Mouse (Mus musculus) midbrain, embryonic 12.5 days (tissue): ENCODE measurements around the gene Znhit3. TPM values are rescaled to one million over a fixed set of nuclear protein-coding genes. Genes with fewer than 3 reads are reported as not detected.

ENCODE experiments used
- ATAC-seq: fragments of 200-750 bp; cut with Nextera tagmentation; 2 replicates; pipeline ENCODE4 v1.8.0; 2017; ENCODE audit warnings: low read depth, moderate TSS enrichment, moderate library complexity; ENCODE audit not compliant: low FRiP score
- H3K27ac ChIP-seq: fragments of 300-500 bp; sonication (generic); replicated peaks from 2 replicates; pipeline ENCODE4 v1.5.1; 2016; ENCODE audit warnings: mild to moderate bottlenecking
- H3K27me3 ChIP-seq: fragments of 300-500 bp; sonication (generic); 2 replicates; pipeline ENCODE4 v1.6.1; 2016; ENCODE audit warnings: mild to moderate bottlenecking
- H3K36me3 ChIP-seq: fragments of 300-500 bp; sonication (generic); 2 replicates; pipeline ENCODE4 v1.6.1; 2016
- H3K4me1 ChIP-seq: fragments of 300-500 bp; sonication (generic); 2 replicates; pipeline ENCODE4 v1.6.1; 2016
- H3K4me2 ChIP-seq: fragments of 300-500 bp; sonication (generic); replicated peaks from 2 replicates; pipeline ENCODE4 v1.6.1; 2016; ENCODE audit warnings: mild to moderate bottlenecking, moderate library complexity
- H3K4me3 ChIP-seq: fragments of 300-500 bp; sonication (generic); 2 replicates; pipeline ENCODE4 v1.5.1; 2016; ENCODE audit warnings: mild to moderate bottlenecking
- H3K9ac ChIP-seq: fragments of 300-500 bp; sonication (generic); replicated peaks from 2 replicates; pipeline ENCODE4 v1.6.1; 2016; ENCODE audit warnings: mild to moderate bottlenecking, moderate library complexity
- H3K9me3 ChIP-seq: fragments of 300-500 bp; sonication (generic); 2 replicates; pipeline ENCODE4 v1.6.1; 2016; ENCODE audit warnings: mild to moderate bottlenecking
- WGBS: fragments of 180-500 bp; shearing (Covaris S2); methylation state at CpG from one replicate; pipeline ENCODE4 v1.1.7; 2016; 5-methylcytosine and 5-hydroxymethylcytosine counted together
- polyA plus RNA-seq: library from polyadenylated mRNA; unstranded; fragments of >200 nt; fragmentation: Nextera tagmentation; extraction: Ambion mirVana; gene quantifications from 2 replicates; pipeline ENCODE4 v1.2.1, GENCODE M21; 2016

Gene Znhit3
- polyA plus RNA-seq, 1 experiment from 2014 or later = 62.4 TPM

DNA sequence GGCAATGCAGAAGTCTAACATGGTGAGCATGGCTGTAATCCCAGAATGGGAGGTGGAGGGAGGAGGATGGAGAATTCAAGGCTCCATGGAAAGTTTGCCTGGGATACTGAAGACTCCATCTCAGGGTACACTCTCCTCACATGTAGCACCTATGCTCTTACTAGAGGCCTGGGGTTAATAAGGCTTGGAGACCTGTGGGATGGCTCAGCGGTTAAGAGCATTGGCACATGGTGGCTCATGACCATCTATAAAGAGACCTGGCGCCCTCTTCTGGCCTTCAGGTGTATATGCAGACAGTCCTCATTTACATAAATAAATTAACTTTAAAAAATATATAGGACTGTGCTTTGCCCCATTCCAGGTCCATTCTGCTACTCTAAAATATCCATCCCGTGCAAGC is 3.1 kb upstream of the Znhit3 start:
- Histone ChIP-seq H3K9ac (no peak overlapping the region), H3K4me3 (no peak overlapping the region), H3K36me3 (0 out of 2 replicates have a peak, but pooled peaks cover 2% of the 10 kb centered on the region), H3K4me2 (no peak overlapping the region), H3K4me1 (peaks cover 26% of the 10 kb centered on the region), H3K9me3 (no peaks in the 10 kb centered on the region), H3K27me3 (no peaks in the 10 kb centered on the region), H3K27ac (no peak overlapping the region)
- 43% methylated on average over 3 of the region's 3 CpGs for WGBS
- no peak for ATAC-seq

GRCm38 (mm10) chr11:84918425-84918824 is 2.3 kb upstream of the Znhit3 start:
- Histone ChIP-seq H3K9me3 (no peaks in the 10 kb centered on the region), H3K27me3 (no peaks in the 10 kb centered on the region), H3K9ac (no peak overlapping the region), H3K27ac (no peak overlapping the region), H3K4me1 (peaks cover 26% of the 10 kb centered on the region), H3K4me2 (peak overlapping the region; percentile 38), H3K36me3 (peaks cover 10% of the 10 kb centered on the region), H3K4me3 (no peak overlapping the region)
- WGBS = 8% methylated on average over 16 of the region's 16 CpGs
- ATAC-seq = 0 out of 2 replicates have a peak, but pooled peaks have one; percentile 62

- peak overlapping the region; percentile 86; the same call in 1 of the 2 replicates for H3K9ac ChIP-seq
- H3K36me3 ChIP-seq = peaks cover 25% of the 10 kb centered on the region
- no peak for ATAC-seq
- peaks cover 26% of the 10 kb centered on the region for H3K4me1 ChIP-seq
- peak overlapping the region; percentile 97 for H3K4me3 ChIP-seq
- H3K9me3 ChIP-seq = no peaks in the 10 kb centered on the region
- WGBS = 61% methylated on average over 7 of the region's 7 CpGs
- no peaks in the 10 kb centered on the region for H3K27me3 ChIP-seq
- H3K27ac ChIP-seq = no peak overlapping the region
- peak overlapping the region; percentile 90 for H3K4me2 ChIP-seq
Measured at GRCm38 (mm10) chr11:84916703-84917300, 636 bp upstream of the Znhit3 start.

DNA sequence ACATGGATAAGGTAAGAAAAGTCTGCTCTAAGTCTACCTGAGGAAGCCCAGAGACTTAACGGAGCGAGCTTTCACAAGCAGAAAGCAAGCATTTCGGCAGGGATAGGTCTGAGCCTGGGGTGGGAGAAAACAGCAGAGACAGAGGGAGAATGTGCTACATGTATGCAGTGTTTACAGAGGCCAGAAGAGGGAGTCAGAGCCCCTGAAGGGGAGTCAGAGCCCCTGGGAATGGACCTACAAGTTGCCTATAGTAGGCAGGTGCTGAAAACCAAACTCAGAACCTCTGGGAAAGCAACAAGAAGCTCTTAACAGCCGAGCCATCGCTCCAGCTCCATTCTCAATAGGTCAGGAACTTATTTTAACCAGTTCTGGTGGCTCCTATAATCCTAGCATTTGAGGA is 1.5 kb downstream of the Znhit3 start:
- peaks cover 26% of the 10 kb centered on the region for H3K4me1 ChIP-seq
- WGBS = 83% methylated on average over 5 of the region's 5 CpGs
- no peaks in the 10 kb centered on the region for H3K27me3 ChIP-seq
- no peak overlapping the region for H3K4me3 ChIP-seq
- peaks cover 45% of the 10 kb centered on the region for H3K36me3 ChIP-seq
- 0 out of 2 replicates have a peak overlapping the region, but pooled peaks have one; percentile 90 for H3K4me2 ChIP-seq
- H3K9ac ChIP-seq = no peak overlapping the region
- ATAC-seq = no peak
- no peak overlapping the region for H3K27ac ChIP-seq
- H3K9me3 ChIP-seq = no peaks in the 10 kb centered on the region

- Histone ChIP-seq H3K27ac (no peak overlapping the region), H3K4me3 (no peak overlapping the region), H3K36me3 (peaks cover 86% of the 10 kb centered on the region), H3K4me2 (no peak overlapping the region), H3K9ac (no peak overlapping the region), H3K27me3 (no peaks in the 10 kb centered on the region), H3K4me1 (peaks cover 11% of the 10 kb centered on the region), H3K9me3 (no peaks in the 10 kb centered on the region)
- no peak for ATAC-seq
- WGBS = 92% methylated on average over 4 of the region's 4 CpGs
Measured at GRCm38 (mm10) chr11:84910411-84910810, 5.8 kb downstream of the Znhit3 start.

DNA sequence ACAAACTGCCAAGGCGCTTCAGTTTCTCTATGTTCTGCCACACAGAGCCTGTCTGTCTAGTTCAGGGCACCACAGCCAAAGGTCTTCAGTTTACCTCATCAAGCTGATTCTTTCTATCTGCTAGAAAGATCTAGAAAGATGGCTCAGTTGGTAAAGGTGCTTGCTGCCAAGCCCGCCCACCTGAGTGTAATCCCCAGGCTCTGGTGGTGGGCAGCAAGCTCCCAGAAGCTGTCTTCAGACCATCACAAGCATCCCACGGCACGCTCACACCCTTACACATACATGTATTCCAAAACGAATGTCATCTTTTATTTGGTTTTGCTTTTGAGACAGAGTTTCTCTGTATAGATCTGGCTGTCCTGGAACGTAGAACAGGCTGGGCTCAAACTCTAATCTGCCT is 7.7 kb downstream of the Znhit3 start:
- Histone ChIP-seq H3K4me3 (no peak overlapping the region), H3K36me3 (peaks cover 95% of the 10 kb centered on the region), H3K4me2 (no peak overlapping the region), H3K27me3 (no peaks in the 10 kb centered on the region), H3K9ac (no peak overlapping the region), H3K27ac (no peak overlapping the region), H3K4me1 (no peaks in the 10 kb centered on the region), H3K9me3 (no peaks in the 10 kb centered on the region)
- ATAC-seq = no peak
- 92% methylated on average over 6 of the region's 6 CpGs for WGBS

- Histone ChIP-seq H3K27ac (no peak overlapping the region), H3K4me2 (no peak overlapping the region), H3K27me3 (no peaks in the 10 kb centered on the region), H3K4me1 (no peaks in the 10 kb centered on the region), H3K4me3 (no peak overlapping the region), H3K9ac (no peak overlapping the region), H3K9me3 (no peaks in the 10 kb centered on the region), H3K36me3 (peaks cover 96% of the 10 kb centered on the region)
- no peak for ATAC-seq
- WGBS = 77% methylated on average over 3 of the region's 3 CpGs
Measured at GRCm38 (mm10) chr11:84907081-84907480, 9.1 kb downstream of the Znhit3 start.

DNA sequence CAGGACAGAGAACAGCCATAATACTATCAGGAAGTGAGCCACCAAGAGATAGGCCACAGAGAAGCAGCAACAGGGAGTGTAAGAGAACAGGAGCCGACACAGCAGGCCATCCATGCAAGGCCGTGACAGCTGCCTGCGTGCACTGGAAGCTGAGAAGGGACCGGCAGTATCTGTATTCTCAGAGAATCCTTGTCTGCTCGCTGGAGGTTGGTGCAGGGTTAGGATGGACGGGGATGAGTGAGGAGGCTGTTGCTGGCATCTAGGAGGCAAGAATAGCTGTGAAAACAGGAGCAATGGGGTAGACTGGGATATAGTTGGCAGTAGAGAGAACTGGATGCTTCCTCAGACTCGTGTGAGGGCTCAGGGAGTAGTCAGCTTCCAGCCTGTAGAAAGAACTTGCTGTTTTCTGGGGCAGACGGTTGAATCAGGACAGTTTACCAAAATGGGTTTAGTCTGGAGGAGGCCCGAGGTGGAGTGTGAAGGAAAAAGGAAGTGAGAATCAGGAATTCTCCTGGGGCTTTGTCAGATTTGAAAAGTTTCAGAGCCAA is 11.5 kb downstream of the Znhit3 start:
- WGBS = 85% methylated on average over 9 of the region's 9 CpGs
- no peak for ATAC-seq
- H3K36me3 ChIP-seq = peaks cover 98% of the 10 kb centered on the region

GRCm38 (mm10) chr11:84893113-84893512 is 23.1 kb downstream of the Znhit3 start:
- Histone ChIP-seq H3K27ac (no peak overlapping the region), H3K4me2 (no peak overlapping the region), H3K4me3 (no peak overlapping the region), H3K4me1 (no peaks in the 10 kb centered on the region), H3K9me3 (no peaks in the 10 kb centered on the region), H3K36me3 (peaks cover 72% of the 10 kb centered on the region), H3K9ac (no peak overlapping the region), H3K27me3 (no peaks in the 10 kb centered on the region)
- no peak for ATAC-seq
- 94% methylated on average over 15 of the region's 15 CpGs for WGBS

More for the DNA sequence above, 11.5 kb downstream of the Znhit3 start:
- H3K27ac ChIP-seq = no peak overlapping the region
- H3K9me3 ChIP-seq = no peaks in the 10 kb centered on the region
- no peaks in the 10 kb centered on the region for H3K4me1 ChIP-seq
- H3K4me2 ChIP-seq = no peak overlapping the region
- H3K27me3 ChIP-seq = no peaks in the 10 kb centered on the region
- H3K9ac ChIP-seq = no peak overlapping the region
- no peak overlapping the region for H3K4me3 ChIP-seq

GRCm38 (mm10) chr11:84891705-84892104 is 24.5 kb downstream of the Znhit3 start:
- peaks cover 72% of the 10 kb centered on the region for H3K36me3 ChIP-seq

GRCm38 (mm10) chr11:84889492-84889891 is 26.7 kb downstream of the Znhit3 start:
- no peak for ATAC-seq
- Histone ChIP-seq H3K9ac (no peak overlapping the region), H3K9me3 (no peaks in the 10 kb centered on the region), H3K27ac (no peak overlapping the region), H3K4me1 (no peaks in the 10 kb centered on the region), H3K4me2 (no peak overlapping the region), H3K27me3 (no peaks in the 10 kb centered on the region), H3K36me3 (peaks cover 69% of the 10 kb centered on the region), H3K4me3 (no peak overlapping the region)
- WGBS = 95% methylated on average over 2 of the region's 2 CpGs

More at GRCm38 (mm10) chr11:84891705-84892104, 24.5 kb downstream of the Znhit3 start:
- Histone ChIP-seq H3K27ac (no peak overlapping the region), H3K27me3 (no peaks in the 10 kb centered on the region), H3K9ac (no peak overlapping the region), H3K4me1 (no peaks in the 10 kb centered on the region), H3K4me3 (no peak overlapping the region), H3K4me2 (no peak overlapping the region), H3K9me3 (no peaks in the 10 kb centered on the region)
- WGBS = 92% methylated on average over 7 of the region's 7 CpGs
- ATAC-seq = no peak

DNA sequence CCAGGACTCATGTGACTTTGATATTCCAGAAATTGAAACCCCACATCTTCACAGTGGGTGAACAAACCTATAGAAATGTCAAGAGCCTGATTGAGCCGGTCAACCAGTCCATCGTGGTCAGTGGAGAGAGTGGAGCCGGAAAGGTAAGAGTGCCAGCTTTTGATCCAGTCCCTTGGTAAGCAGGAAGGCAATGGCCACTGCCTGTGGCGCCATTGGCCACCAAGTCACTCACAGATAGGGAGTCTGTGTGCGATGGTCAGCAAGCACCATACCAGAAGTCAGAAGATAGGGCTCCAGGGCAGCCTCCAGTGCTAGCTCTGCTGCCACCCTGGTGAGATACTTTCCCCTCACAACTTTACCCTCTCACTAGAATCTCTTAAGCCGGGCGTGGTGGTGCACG is 28.1 kb downstream of the Znhit3 start:
- Histone ChIP-seq H3K27me3 (no peaks in the 10 kb centered on the region), H3K4me1 (no peaks in the 10 kb centered on the region), H3K4me2 (no peak overlapping the region), H3K9me3 (no peaks in the 10 kb centered on the region), H3K27ac (no peak overlapping the region), H3K9ac (no peak overlapping the region), H3K4me3 (no peak overlapping the region), H3K36me3 (peaks cover 72% of the 10 kb centered on the region)
- 95% methylated on average over 8 of the region's 8 CpGs for WGBS
- no peak for ATAC-seq
